Mouse (Mus musculus) spleen, adult 12 weeks (tissue): ENCODE measurements around the gene B3gnt7.

ENCODE experiments used
- DNase-seq: peaks from one replicate; pipeline ENCODE4 v3.0.0; 2022; ENCODE audit warnings: low spot score

Gene B3gnt7

DNA sequence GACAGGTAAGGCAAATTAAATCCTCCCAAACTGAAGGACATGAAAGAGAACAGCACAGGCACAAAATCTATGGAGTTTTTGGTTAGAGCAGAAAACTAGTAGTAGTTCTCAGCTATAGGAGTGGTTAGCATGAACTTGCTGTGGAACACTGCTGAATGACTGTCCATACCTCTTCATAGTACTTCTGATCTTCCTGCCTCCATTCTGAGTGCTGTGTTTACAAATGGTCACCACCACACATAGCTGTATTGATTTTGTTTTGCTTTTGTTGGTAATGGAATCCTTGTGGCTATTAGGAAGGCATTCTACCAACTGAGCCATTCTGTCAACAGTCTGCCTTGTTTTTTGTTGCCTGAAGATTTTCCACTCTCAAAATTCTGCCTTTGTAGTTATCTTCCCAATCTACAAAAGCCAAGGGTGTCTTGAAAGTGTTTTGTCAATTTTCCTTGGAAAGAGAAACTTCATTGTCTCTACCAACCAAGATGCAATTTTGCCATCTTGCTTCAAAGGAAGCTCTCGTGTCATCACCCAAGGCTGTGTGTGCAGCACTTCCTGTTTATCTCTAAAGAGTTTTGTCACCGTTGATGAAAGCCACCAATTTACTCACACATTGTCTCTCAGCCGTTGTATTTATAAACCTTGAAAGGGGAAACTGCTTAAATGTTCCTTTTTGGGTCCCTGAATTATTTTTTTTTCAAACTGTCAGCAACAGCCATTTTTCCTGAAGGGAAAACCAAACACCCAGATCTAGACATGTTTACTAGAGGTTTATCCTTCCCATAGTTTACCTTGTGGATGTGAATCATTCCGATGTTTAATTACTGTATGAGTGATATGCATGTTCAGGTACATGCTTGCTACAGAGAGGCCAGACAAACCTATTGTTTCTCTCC is 41.6 kb downstream of the B3gnt7 start:
- no peak for DNase-seq

- DNase-seq = no peak
These were observed 42.4 kb downstream of the B3gnt7 start for GRCm38 (mm10) chr1:86345069-86345468.

GRCm38 (mm10) chr1:86345956-86346355 is 43.3 kb downstream of the B3gnt7 start:
- no peak for DNase-seq

GRCm38 (mm10) chr1:86346851-86347715 is 44.5 kb downstream of the B3gnt7 start:
- no peak for DNase-seq

DNA sequence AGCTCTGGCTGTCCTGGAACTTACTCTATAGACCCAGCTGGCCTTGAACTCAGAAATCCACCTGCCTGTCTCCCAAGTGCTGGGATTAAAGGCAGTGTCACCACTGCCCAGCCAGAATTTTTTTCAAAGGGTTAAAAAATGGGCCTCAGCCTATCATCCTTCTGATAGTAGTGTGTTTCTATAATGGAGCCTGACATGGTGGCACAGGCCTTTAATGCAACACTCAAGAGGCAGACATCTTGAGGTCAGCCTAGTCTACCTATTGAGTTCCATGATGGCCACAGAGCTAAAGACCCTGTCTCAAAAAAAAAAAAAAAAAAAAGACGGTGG is 45.0 kb downstream of the B3gnt7 start:
- no peak for DNase-seq

DNA sequence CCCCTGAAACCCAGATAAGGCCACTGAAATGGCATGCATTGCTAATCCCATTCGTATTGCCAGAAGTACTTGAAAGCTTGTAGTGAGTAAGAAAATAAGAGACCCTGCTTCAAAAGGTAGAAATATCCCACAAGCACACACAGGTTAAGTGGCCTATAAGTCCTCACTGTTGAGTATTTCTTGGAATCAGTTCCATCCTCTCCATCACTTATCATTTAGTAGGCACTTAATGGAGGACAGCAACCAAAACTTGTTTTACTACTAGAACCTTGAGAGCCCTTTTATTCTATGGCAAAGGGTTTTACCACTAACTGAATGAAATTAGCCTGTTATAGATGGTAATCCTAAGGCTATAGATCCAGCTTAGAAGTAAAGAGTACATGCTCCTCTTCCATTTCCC is 45.5 kb downstream of the B3gnt7 start:
- no peak for DNase-seq

DNA sequence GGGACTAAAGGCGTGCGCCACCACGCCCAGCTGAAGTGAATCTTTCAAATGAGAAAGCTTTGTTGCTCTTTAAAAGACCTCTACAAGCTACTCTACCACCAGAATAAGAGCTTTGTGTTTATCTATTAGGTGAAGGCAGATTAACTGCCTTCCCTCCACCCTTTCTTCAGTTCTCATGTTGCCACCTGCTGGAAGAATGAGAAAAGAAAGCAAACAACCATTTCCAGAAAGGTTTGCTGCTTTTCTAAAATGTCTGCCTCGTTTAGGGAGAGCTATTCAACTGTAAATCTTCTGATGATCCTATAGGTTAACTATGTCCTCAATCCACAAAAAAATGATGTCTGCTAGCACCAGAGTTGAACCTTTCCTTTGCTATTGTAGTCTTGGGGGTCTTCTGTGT is 46.2 kb downstream of the B3gnt7 start:
- no peak for DNase-seq

GRCm38 (mm10) chr1:86349201-86349600 is 46.6 kb downstream of the B3gnt7 start:
- no peak for DNase-seq

DNA sequence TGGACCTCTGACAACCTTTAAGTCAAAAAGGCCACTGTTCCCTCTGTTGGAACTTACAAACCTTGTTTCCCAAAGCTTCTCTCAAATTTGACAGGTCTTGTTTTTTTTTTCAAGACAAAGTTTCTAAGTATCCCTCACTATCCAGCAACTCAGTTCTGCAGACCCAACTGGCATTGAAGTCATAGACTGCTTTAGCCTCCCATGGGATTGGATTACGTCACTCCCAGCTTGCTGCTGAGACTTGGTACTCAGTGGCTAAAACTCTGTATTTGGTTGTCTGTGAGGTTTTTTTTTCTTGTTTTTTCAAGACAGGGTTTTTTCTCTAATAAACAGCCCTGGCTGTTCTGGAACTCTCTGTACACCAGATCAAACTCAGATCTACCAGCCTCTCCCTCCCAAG is 47.1 kb downstream of the B3gnt7 start:
- DNase-seq = no peak

GRCm38 (mm10) chr1:86350576-86350975 is 47.9 kb downstream of the B3gnt7 start:
- no peak for DNase-seq

- no peak for DNase-seq
These were observed 51.6 kb downstream of the B3gnt7 start for GRCm38 (mm10) chr1:86354186-86354585.
